Mouse (Mus musculus): ENCODE data around the gene Dtnb.

DNA sequence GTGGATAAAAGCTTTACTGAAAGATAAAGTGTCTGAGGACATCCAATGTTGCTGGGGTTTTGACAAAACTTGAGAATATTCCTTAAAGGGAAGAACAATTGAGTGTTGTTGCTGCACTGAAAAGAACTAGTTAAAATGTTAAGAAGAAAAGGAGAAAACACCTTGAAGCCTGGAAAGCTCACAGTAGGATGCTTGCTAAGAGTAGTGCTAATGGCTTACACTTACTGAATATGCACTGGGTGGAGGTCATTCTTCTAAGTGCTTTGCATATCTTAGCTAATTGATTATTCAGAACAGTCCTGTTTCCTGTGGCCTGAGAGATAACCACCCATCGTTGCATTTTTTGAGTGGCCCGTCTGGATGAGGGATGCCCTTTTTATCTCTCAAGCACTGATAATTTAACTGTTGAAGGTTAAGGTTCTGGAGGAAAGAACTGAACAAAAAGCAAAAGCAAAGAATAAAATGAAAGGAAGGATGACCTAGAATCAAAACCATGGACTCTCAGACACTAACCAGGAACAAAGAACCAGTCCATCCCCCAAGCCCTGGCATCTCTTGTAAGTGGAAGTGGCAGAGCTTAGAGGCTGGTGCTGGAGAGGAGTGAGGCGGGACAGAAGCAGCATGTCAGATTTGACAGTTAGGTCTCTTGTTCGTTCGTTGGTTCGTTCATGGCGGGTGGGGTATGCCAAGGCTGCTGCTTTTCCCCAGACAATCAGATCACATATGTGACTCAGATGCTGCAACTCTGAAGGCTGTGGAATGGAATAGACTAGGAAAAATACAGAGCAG is 166.8 kb downstream of the Dtnb start:
- TF ChIP-seq GATA1 (IDR thresholded peaks at IDR 0.05; ENCODE audit: borderline replicate concordance, low read length) (no peak), FLI1 (IDR thresholded peaks at IDR 0.05; ENCODE audit: low read length) (no peak)

All from megakaryocyte, embryonic 14.5 days (primary cell).